In the genomic region with DNA sequence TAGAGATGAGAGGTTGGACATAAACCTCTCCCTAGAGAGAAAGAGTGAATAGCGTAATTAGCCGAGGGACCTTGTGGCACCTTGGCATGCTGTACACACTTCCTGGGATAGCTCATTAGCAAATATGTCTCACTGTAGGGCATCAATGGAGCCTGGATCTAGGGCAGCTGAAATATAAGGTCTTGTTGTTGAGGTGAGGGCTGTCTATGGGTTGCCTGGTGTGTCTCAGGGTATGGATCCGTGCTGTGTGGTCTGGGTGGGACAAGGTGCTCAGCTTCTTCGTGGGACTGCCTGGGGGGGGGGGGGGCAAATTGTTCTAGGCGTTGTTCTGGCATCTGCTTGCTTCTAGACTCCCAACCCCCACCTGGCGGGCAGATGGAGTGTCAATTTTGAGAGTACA, we compare ENCODE assay signal across 25 mouse cellular contexts. TPM values are rescaled to one million over a fixed set of nuclear protein-coding genes. Genes with fewer than 3 reads are reported as not detected.
DNase-seq lines count a peak whose midpoint lies in the region; ATAC-seq and TF ChIP-seq lines count a peak whose summit lies in the region.
"Had no signal": no experiment of that assay in that cellular context is flagged by ENCODE, and none has a peak within 500 bp of the region (broad histone marks: within the 10 kb centered on the region; RNA-seq: fewer than 3 reads in every experiment).

No protein-coding gene starts in this region.

- H3K79me2 ChIP-seq in heart, adult 2 months (replicated peaks; ENCODE audit: control insufficient read depth, insufficient read depth, low read length) = no peaks in the 10 kb centered on the region

- TF ChIP-seq CTCF in heart, adult 2 months (IDR thresholded peaks at IDR 0.05) = no peak

- intact Hi-C loops in heart, adult 2 months (cut with DNase I) = no loop called here

- peak; percentile 14 for DNase-seq in heart, adult 11 months
- no peak for DNase-seq in heart, adult 2 months
- DNase-seq in thymus, postnatal 25 days = no peak
- no peak for DNase-seq in urinary bladder, postnatal 36 days (ENCODE audit: low spot score in 2 of 2)
- DNase-seq: adrenal gland, adult 2 months; cerebellum, adult 11-12 months; cerebellum, postnatal 25 days; gastrocnemius, postnatal 36 days; heart, postnatal 4 days; kidney, adult 8-10 months; kidney, postnatal 25 days; lung, adult 18-20 months; lung, postnatal 10 days; right cerebral cortex, adult 18-20 months; thymus, postnatal 36 days had no signal

- TF ChIP-seq POLR2A in heart, adult 2 months (IDR thresholded peaks at IDR 0.05; ENCODE audit: insufficient read depth, low read depth, low read length) = no peak

- no peak overlapping the region for H3K9ac ChIP-seq in heart, adult 2 months (ENCODE audit: low read depth, low read length)
- no peak overlapping the region for H3K9ac ChIP-seq in midbrain, embryonic 13.5 days (replicated peaks)
- H3K9ac ChIP-seq in midbrain, embryonic 15.5 days = no peak overlapping the region
- no peak overlapping the region for H3K9ac ChIP-seq in embryonic facial prominence, embryonic 13.5 days
- H3K9ac ChIP-seq: intestine, embryonic 15.5 days; neural tube, embryonic 15.5 days; stomach, embryonic 15.5 days had no signal

- peak; percentile 67 for ATAC-seq in midbrain, embryonic 13.5 days
- no peak for ATAC-seq in midbrain, embryonic 15.5 days (replicated peaks)
- peak; percentile 26; the same call in 1 of the 2 replicates for ATAC-seq in embryonic facial prominence, embryonic 13.5 days (ENCODE audit: insufficient number of reproducible peaks, insufficient read depth, low FRiP score, low TSS enrichment, low read depth)
- ATAC-seq: intestine, embryonic 15.5 days; Patski had no signal

- no peak for TF ChIP-seq EP300 in heart, adult 2 months (IDR thresholded peaks at IDR 0.05; ENCODE audit: insufficient read depth, low read depth, low read length)

- H3K4me2 ChIP-seq in midbrain, embryonic 13.5 days (replicated peaks) = no peak overlapping the region
- no peak overlapping the region for H3K4me2 ChIP-seq in midbrain, embryonic 15.5 days
- peak overlapping the region; percentile 7; the same call in 1 of the 2 replicates for H3K4me2 ChIP-seq in embryonic facial prominence, embryonic 13.5 days
- H3K4me2 ChIP-seq: intestine, embryonic 15.5 days; neural tube, embryonic 15.5 days; stomach, embryonic 15.5 days had no signal

- no peaks in the 10 kb centered on the region for H3K4me1 ChIP-seq in heart, adult 2 months (ENCODE audit: control insufficient read depth, insufficient read depth, low read length)
- H3K4me1 ChIP-seq in midbrain, embryonic 13.5 days (replicated peaks) = peaks cover 30% of the 10 kb centered on the region
- H3K4me1 ChIP-seq in midbrain, embryonic 15.5 days = no peaks in the 10 kb centered on the region
- H3K4me1 ChIP-seq in embryonic facial prominence, embryonic 13.5 days = peaks cover 20% of the 10 kb centered on the region

- no peaks in the 10 kb centered on the region for H3K36me3 ChIP-seq in heart, adult 2 months (ENCODE audit: control insufficient read depth, insufficient read depth, low read length)
- H3K36me3 ChIP-seq in midbrain, embryonic 13.5 days = peaks cover 24% of the 10 kb centered on the region
- peaks cover 5% of the 10 kb centered on the region; the same call in 1 of the 2 replicates for H3K36me3 ChIP-seq in midbrain, embryonic 15.5 days (replicated peaks)
- H3K36me3 ChIP-seq in embryonic facial prominence, embryonic 13.5 days = peaks cover 39% of the 10 kb centered on the region

- 90% methylated on average over 6 of the region's 6 CpGs for WGBS in heart, adult 2 months
- WGBS in midbrain, embryonic 13.5 days = 92% methylated on average over 6 of the region's 6 CpGs
- 83% methylated on average over 6 of the region's 6 CpGs for WGBS in midbrain, embryonic 15.5 days
- 57% methylated on average over 6 of the region's 6 CpGs for WGBS in embryonic facial prominence, embryonic 13.5 days

- no peak overlapping the region for H3K27ac ChIP-seq in heart, adult 2 months
- H3K27ac ChIP-seq in midbrain, embryonic 13.5 days = no peak overlapping the region
- no peak overlapping the region for H3K27ac ChIP-seq in midbrain, embryonic 15.5 days
- no peak overlapping the region for H3K27ac ChIP-seq in embryonic facial prominence, embryonic 13.5 days
- H3K27ac ChIP-seq: heart, embryonic 10.5 days; intestine, embryonic 15.5 days; layer of hippocampus, adult 2 months; midbrain, embryonic 10.5 days; neural tube, embryonic 15.5 days; stomach, embryonic 15.5 days had no signal

- peaks cover 2% of the 10 kb centered on the region; the same call in 1 of the 2 replicates for H3K27me3 ChIP-seq in heart, adult 2 months (ENCODE audit: control insufficient read depth, insufficient read depth, low read length)
- no peaks in the 10 kb centered on the region for H3K27me3 ChIP-seq in midbrain, embryonic 13.5 days
- H3K27me3 ChIP-seq in midbrain, embryonic 15.5 days (replicated peaks) = no peaks in the 10 kb centered on the region
- H3K27me3 ChIP-seq in embryonic facial prominence, embryonic 13.5 days = no peaks in the 10 kb centered on the region
- H3K27me3 ChIP-seq: intestine, embryonic 15.5 days; neural tube, embryonic 15.5 days; Patski; stomach, embryonic 15.5 days had no signal

- no peaks in the 10 kb centered on the region; the same call in 1 of the 2 replicates for H3K9me3 ChIP-seq in midbrain, embryonic 13.5 days
- H3K9me3 ChIP-seq in midbrain, embryonic 15.5 days = no peaks in the 10 kb centered on the region
- H3K9me3 ChIP-seq in embryonic facial prominence, embryonic 13.5 days = no peaks in the 10 kb centered on the region
- H3K9me3 ChIP-seq: heart, embryonic 10.5 days; intestine, embryonic 15.5 days; neural tube, embryonic 15.5 days had no signal

- no peak overlapping the region for H3K4me3 ChIP-seq in heart, adult 2 months
- no peak overlapping the region for H3K4me3 ChIP-seq in midbrain, embryonic 13.5 days (replicated peaks)
- no peak overlapping the region for H3K4me3 ChIP-seq in midbrain, embryonic 15.5 days
- no peak overlapping the region for H3K4me3 ChIP-seq in embryonic facial prominence, embryonic 13.5 days
- H3K4me3 ChIP-seq: heart, embryonic 10.5 days; intestine, embryonic 15.5 days; layer of hippocampus, adult 2 months; midbrain, embryonic 10.5 days; neural tube, embryonic 15.5 days; stomach, embryonic 15.5 days had no signal

RNA-seq across cellular contexts. Expression of gene Elovl6, which starts 13.6 kb away (rescaled TPM):
- 1 to 10 TPM; 1.3 to 1.7 TPM for total RNA-seq in heart, adult 2 months (2021)
- 13.2 and 19.8 TPM in 2 replicates for polyA plus RNA-seq in heart, adult 2 months (2012; rRNA removed)
- polyA plus RNA-seq in midbrain, embryonic 13.5 days (2015; fragmentation: Nextera tagmentation; extraction: Ambion mirVana) = 31.2 and 33.6 TPM in 2 replicates
- 37.5 and 38.6 TPM in 2 replicates for polyA plus RNA-seq in midbrain, embryonic 15.5 days (2015; fragmentation: Nextera tagmentation; extraction: Ambion mirVana)
- polyA plus RNA-seq in embryonic facial prominence, embryonic 13.5 days (2015; fragmentation: Nextera tagmentation; extraction: Ambion mirVana) = 39.9 and 44.0 TPM in 2 replicates
